Mouse (Mus musculus) embryonic fibroblast, embryonic 13.5 days (primary cell): ENCODE data around the gene Gcc2.

Source experiments
- CTCF ChIP-seq: IDR thresholded peaks from 2 replicates; pipeline ENCODE4 v1.5.1; 2011; ENCODE audit warnings: mild to moderate bottlenecking, control low read depth, low read length, moderate library complexity, borderline replicate concordance; ENCODE audit not compliant: insufficient read depth
- POLR2A ChIP-seq: IDR thresholded peaks from 2 replicates; pipeline ENCODE4 v1.6.1; 2011; ENCODE audit warnings: low read depth, mild to moderate bottlenecking, control low read depth, low read length, moderate library complexity

DNA sequence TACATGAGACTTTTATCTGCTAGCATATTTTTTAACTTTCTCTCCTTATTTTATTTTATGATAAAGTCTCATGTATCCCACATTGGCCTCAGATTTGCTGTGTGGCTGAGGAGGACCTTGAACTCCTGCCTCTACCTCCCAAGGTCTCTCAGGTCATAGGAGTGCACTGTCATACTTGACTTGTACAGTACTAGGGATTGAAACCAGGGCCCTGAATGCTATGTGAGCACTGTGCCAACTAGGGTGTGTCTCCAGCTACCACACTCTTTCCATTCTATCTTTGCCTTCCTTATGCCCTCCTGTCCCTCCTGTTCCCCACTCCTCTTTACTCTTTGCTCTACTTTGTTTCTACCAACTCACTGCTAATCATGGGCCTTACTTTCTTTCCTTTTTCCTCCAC, 75.3 kb downstream of the Gcc2 start:
- TF ChIP-seq POLR2A: no peak
- TF ChIP-seq CTCF: no peak
